Mouse (Mus musculus): Measurements from ENCODE around the gene Arx.

The Arx gene

GRCm38 (mm10) chrX:93286291-93286893 lies at the start of gene Arx:
Gene Arx, plus strand, starts transcription at chrX:93286445.
- peak; percentile 44 for DNase-seq (ENCODE audit: low spot score)

GRCm38 (mm10) chrX:93251329-93251728 lies 34.9 kb upstream of the Arx start:
- no peak for DNase-seq (ENCODE audit: low spot score)

- no peak for DNase-seq (ENCODE audit: low spot score)
Measured at GRCm38 (mm10) chrX:93275689-93276088, 10.6 kb upstream of the Arx start.

- DNase-seq (ENCODE audit: low spot score), result no peak
Measured at GRCm38 (mm10) chrX:93279940-93280339, 6.3 kb upstream of the Arx start.

- peak; percentile 36 for DNase-seq (ENCODE audit: low spot score)
Measured at GRCm38 (mm10) chrX:93281028-93281723, 5.1 kb upstream of the Arx start.

- DNase-seq (ENCODE audit: low spot score), result no peak
Measured at GRCm38 (mm10) chrX:93281756-93282155, 4.5 kb upstream of the Arx start.

GRCm38 (mm10) chrX:93285091-93285490 lies 1.2 kb upstream of the Arx start:
- no peak for DNase-seq (ENCODE audit: low spot score)

GRCm38 (mm10) chrX:93288339-93288738 lies 2.1 kb downstream of the Arx start:
- no peak for DNase-seq (ENCODE audit: low spot score)

- no peak for DNase-seq (ENCODE audit: low spot score)
Measured at GRCm38 (mm10) chrX:93289076-93289475, 2.8 kb downstream of the Arx start.

GRCm38 (mm10) chrX:93289851-93290380 lies 3.7 kb downstream of the Arx start:
- DNase-seq (ENCODE audit: low spot score), result no peak

GRCm38 (mm10) chrX:93292031-93292430 lies 5.8 kb downstream of the Arx start:
- no peak for DNase-seq (ENCODE audit: low spot score)

GRCm38 (mm10) chrX:93294736-93295490 lies 8.7 kb downstream of the Arx start:
- DNase-seq (ENCODE audit: low spot score), result no peak

GRCm38 (mm10) chrX:93295819-93296218 lies 9.6 kb downstream of the Arx start:
- DNase-seq (ENCODE audit: low spot score), result no peak

- DNase-seq (ENCODE audit: low spot score), result no peak
Measured at GRCm38 (mm10) chrX:93297001-93297441, 10.8 kb downstream of the Arx start.

- DNase-seq (ENCODE audit: low spot score), result no peak
Measured at GRCm38 (mm10) chrX:93299046-93299626, 12.9 kb downstream of the Arx start.

GRCm38 (mm10) chrX:93299771-93300170 lies 13.5 kb downstream of the Arx start:
- DNase-seq (ENCODE audit: low spot score), result no peak

- no peak for DNase-seq (ENCODE audit: low spot score)
Measured at GRCm38 (mm10) chrX:93300183-93300815, 14.1 kb downstream of the Arx start.

- DNase-seq (ENCODE audit: low spot score), result no peak
Measured at GRCm38 (mm10) chrX:93301798-93302197, 15.6 kb downstream of the Arx start.

- DNase-seq (ENCODE audit: low spot score), result no peak
Measured at GRCm38 (mm10) chrX:93305780-93306179, 19.5 kb downstream of the Arx start.

GRCm38 (mm10) chrX:93317577-93317976 lies 31.3 kb downstream of the Arx start:
- DNase-seq (ENCODE audit: low spot score), result no peak

GRCm38 (mm10) chrX:93319979-93320378 lies 33.7 kb downstream of the Arx start:
- DNase-seq (ENCODE audit: low spot score), result no peak

GRCm38 (mm10) chrX:93321336-93321735 lies 35.1 kb downstream of the Arx start:
- DNase-seq (ENCODE audit: low spot score), result no peak
